Mouse (Mus musculus): ENCODE data around the gene Cacna1c. TPM values are rescaled to one million over a fixed set of nuclear protein-coding genes. Genes with fewer than 3 reads are reported as not detected.

Cacna1c gene
- total RNA-seq, 1 experiment, result 0.98 TPM

GRCm38 (mm10) chr6:119204915-119205314, 8.7 kb upstream of the Cacna1c start:
- in situ Hi-C loops (cut with MboI; ENCODE audit: low sequenced_read_pairs in 2 of 2, unreplicated experiment in 2 of 2), result no loop called here

GRCm38 (mm10) chr6:119204286-119204685, 8.1 kb upstream of the Cacna1c start:
- TF ChIP-seq ZC3H11A (IDR thresholded peaks at IDR 0.05; ENCODE audit: borderline replicate concordance, low read depth, low read length), result no peak
- TF ChIP-seq CHD2 (IDR thresholded peaks at IDR 0.05; ENCODE audit: low read depth, low read length), result no peak
- TF ChIP-seq ZNF384 (IDR thresholded peaks at IDR 0.05; ENCODE audit: low read depth, low read length), result no peak
- TF ChIP-seq MAFK (IDR thresholded peaks at IDR 0.05; ENCODE audit: insufficient read depth, low read depth, low read length), result no peak
- TF ChIP-seq HCFC1 (IDR thresholded peaks at IDR 0.05; ENCODE audit: borderline replicate concordance, insufficient read depth, low read length), result no peak
- Histone ChIP-seq H3K9me3 (ENCODE audit: control insufficient read depth, insufficient read depth, low read depth, low read length) (no peaks in the 10 kb centered on the region), H3K4me1 (ENCODE audit: control insufficient read depth in 2 of 2, insufficient read depth in 2 of 2, low read length in 2 of 2, poor library complexity in 1 of 2) (peaks cover 0 to 10% of the 10 kb centered on the region in 2 experiments; a peak in 1 of 4 replicates), H3K27ac (ENCODE audit: insufficient read depth, low read depth, low read length, poor library complexity, severe bottlenecking) (no peak overlapping the region), H3K4me3 (ENCODE audit: insufficient read depth in 1 of 2, low read depth in 1 of 2, low read length in 2 of 2, poor library complexity in 1 of 2, severe bottlenecking in 1 of 2) (no peak overlapping the region), H3K36me3 (ENCODE audit: control insufficient read depth, insufficient read depth, low read length, poor library complexity, severe bottlenecking) (peaks cover 2% of the 10 kb centered on the region; the same call in 1 of the 2 replicates), H3K9ac (ENCODE audit: insufficient read depth, low read depth, low read length, poor library complexity, severe bottlenecking) (no peak overlapping the region)
- in situ Hi-C loops (cut with MboI; ENCODE audit: low sequenced_read_pairs in 2 of 2, unreplicated experiment in 2 of 2), result no loop called here
- no peak for DNase-seq (ENCODE audit: low read depth, low spot score)

More at GRCm38 (mm10) chr6:119204915-119205314, 8.7 kb upstream of the Cacna1c start:
- Histone ChIP-seq H3K36me3 (ENCODE audit: control insufficient read depth, insufficient read depth, low read length, poor library complexity, severe bottlenecking) (peaks cover 2% of the 10 kb centered on the region; the same call in 1 of the 2 replicates), H3K9ac (ENCODE audit: insufficient read depth, low read depth, low read length, poor library complexity, severe bottlenecking) (no peak overlapping the region), H3K9me3 (ENCODE audit: control insufficient read depth, insufficient read depth, low read depth, low read length) (no peaks in the 10 kb centered on the region), H3K4me3 (ENCODE audit: insufficient read depth in 1 of 2, low read depth in 1 of 2, low read length in 2 of 2, poor library complexity in 1 of 2, severe bottlenecking in 1 of 2) (no peak overlapping the region), H3K27ac (ENCODE audit: insufficient read depth, low read depth, low read length, poor library complexity, severe bottlenecking) (no peak overlapping the region), H3K4me1 (ENCODE audit: control insufficient read depth in 2 of 2, insufficient read depth in 2 of 2, low read length in 2 of 2, poor library complexity in 1 of 2) (peaks cover 0 to 6% of the 10 kb centered on the region in 2 experiments; a peak in 1 of 4 replicates)
- no peak for TF ChIP-seq CHD2 (IDR thresholded peaks at IDR 0.05; ENCODE audit: low read depth, low read length)
- DNase-seq (ENCODE audit: low read depth, low spot score), result no peak

GRCm38 (mm10) chr6:119201575-119201974, 5.4 kb upstream of the Cacna1c start:
- Histone ChIP-seq H3K9ac (ENCODE audit: insufficient read depth, low read depth, low read length, poor library complexity, severe bottlenecking) (no peak overlapping the region), H3K27ac (ENCODE audit: insufficient read depth, low read depth, low read length, poor library complexity, severe bottlenecking) (no peak overlapping the region), H3K4me3 (ENCODE audit: insufficient read depth in 1 of 2, low read depth in 1 of 2, low read length in 2 of 2, poor library complexity in 1 of 2, severe bottlenecking in 1 of 2) (no peak overlapping the region), H3K9me3 (ENCODE audit: control insufficient read depth, insufficient read depth, low read depth, low read length) (no peaks in the 10 kb centered on the region), H3K36me3 (ENCODE audit: control insufficient read depth, insufficient read depth, low read length, poor library complexity, severe bottlenecking) (peaks cover 2% of the 10 kb centered on the region; the same call in 1 of the 2 replicates), H3K4me1 (ENCODE audit: control insufficient read depth in 2 of 2, insufficient read depth in 2 of 2, low read length in 2 of 2, poor library complexity in 1 of 2) (peaks cover 1 to 10% of the 10 kb centered on the region in 2 experiments; a peak in 2 of 4 replicates)
- in situ Hi-C loops (cut with MboI; ENCODE audit: low sequenced_read_pairs in 2 of 2, unreplicated experiment in 2 of 2), result no loop called here
- TF ChIP-seq HCFC1 (IDR thresholded peaks at IDR 0.05; ENCODE audit: borderline replicate concordance, insufficient read depth, low read length) (no peak), CHD2 (IDR thresholded peaks at IDR 0.05; ENCODE audit: low read depth, low read length) (no peak), ZC3H11A (IDR thresholded peaks at IDR 0.05; ENCODE audit: borderline replicate concordance, low read depth, low read length) (no peak), ZNF384 (IDR thresholded peaks at IDR 0.05; ENCODE audit: low read depth, low read length) (no peak), MAFK (IDR thresholded peaks at IDR 0.05; ENCODE audit: insufficient read depth, low read depth, low read length) (no peak)
- no peak for DNase-seq (ENCODE audit: low read depth, low spot score)

GRCm38 (mm10) chr6:119200362-119200761, 4.1 kb upstream of the Cacna1c start:
- H3K27ac ChIP-seq (ENCODE audit: insufficient read depth, low read depth, low read length, poor library complexity, severe bottlenecking), result no peak overlapping the region
- H3K36me3 ChIP-seq (ENCODE audit: control insufficient read depth, insufficient read depth, low read length, poor library complexity, severe bottlenecking), result peaks cover 2% of the 10 kb centered on the region; the same call in 1 of the 2 replicates
- no peak for TF ChIP-seq MAFK (IDR thresholded peaks at IDR 0.05; ENCODE audit: insufficient read depth, low read depth, low read length)
- TF ChIP-seq HCFC1 (IDR thresholded peaks at IDR 0.05; ENCODE audit: borderline replicate concordance, insufficient read depth, low read length), result no peak
- TF ChIP-seq CHD2 (IDR thresholded peaks at IDR 0.05; ENCODE audit: low read depth, low read length), result no peak
- no peak for TF ChIP-seq ZC3H11A (IDR thresholded peaks at IDR 0.05; ENCODE audit: borderline replicate concordance, low read depth, low read length)
- TF ChIP-seq ZNF384 (IDR thresholded peaks at IDR 0.05; ENCODE audit: low read depth, low read length), result no peak
- in situ Hi-C loops (cut with MboI; ENCODE audit: low sequenced_read_pairs in 2 of 2, unreplicated experiment in 2 of 2), result no loop called here
- H3K9me3 ChIP-seq (ENCODE audit: control insufficient read depth, insufficient read depth, low read depth, low read length), result no peaks in the 10 kb centered on the region
- no peak overlapping the region for H3K4me3 ChIP-seq (ENCODE audit: insufficient read depth in 1 of 2, low read depth in 1 of 2, low read length in 2 of 2, poor library complexity in 1 of 2, severe bottlenecking in 1 of 2)
- H3K4me1 ChIP-seq (ENCODE audit: control insufficient read depth in 2 of 2, insufficient read depth in 2 of 2, low read length in 2 of 2, poor library complexity in 1 of 2), result peaks cover 1 to 10% of the 10 kb centered on the region in 2 experiments; a peak in 2 of 4 replicates
- DNase-seq (ENCODE audit: low read depth, low spot score), result no peak
- H3K9ac ChIP-seq (ENCODE audit: insufficient read depth, low read depth, low read length, poor library complexity, severe bottlenecking), result no peak overlapping the region
